Mouse (Mus musculus) lung, postnatal 14 days (tissue): ENCODE measurements around the gene Swi5.
"Not testable (repeated sequence)": the region's sequence is repeated elsewhere in the genome, so short reads cannot be mapped to it uniquely, and the experiment has no call there.

Experiments
- DNase-seq: peaks from one replicate; pipeline ENCODE4 v3.0.0; 2021

Swi5 gene

DNA sequence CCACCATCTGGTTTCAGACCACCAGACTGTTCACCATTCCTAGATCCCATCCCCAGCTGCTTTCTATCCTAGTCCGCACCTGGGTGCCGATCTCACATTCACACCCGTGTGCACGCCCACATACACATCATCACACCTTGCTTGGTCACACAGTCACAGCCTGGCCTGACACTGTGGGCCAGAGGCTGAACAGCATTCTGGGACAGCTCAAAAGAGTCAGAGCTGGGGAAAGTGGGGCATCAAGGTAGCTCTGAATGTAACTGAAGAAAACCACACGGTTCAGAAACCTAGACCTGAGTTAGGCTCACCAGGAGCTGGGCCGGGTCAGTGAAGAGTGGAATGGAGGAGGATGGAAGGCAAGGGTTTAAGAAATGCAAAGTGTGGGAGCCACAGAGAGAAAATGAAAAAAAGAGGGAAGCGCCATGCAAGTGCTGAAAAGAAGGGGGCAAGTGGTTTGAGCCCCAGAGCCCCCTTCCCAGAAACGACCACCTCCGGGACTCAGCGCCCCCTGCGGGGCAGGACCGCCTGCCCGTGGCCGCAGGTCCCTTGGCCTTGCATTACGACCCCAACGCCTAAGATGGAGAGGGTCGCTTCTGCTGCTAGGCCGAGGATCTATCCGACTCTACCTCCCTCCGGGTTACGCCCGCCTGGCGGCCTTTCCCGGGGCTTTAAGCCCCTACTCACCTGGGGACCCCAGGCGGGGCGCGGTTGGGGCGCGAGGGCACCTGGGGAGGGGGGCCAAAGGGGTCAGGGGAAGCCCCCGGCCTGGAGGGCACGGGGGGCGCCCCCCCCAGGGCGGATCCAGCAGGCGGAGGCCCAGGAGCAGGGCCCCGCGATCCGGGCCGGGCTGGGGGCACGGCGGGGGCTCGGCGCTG lies 23.8 kb upstream of the Swi5 start:
- no peak for DNase-seq

DNA sequence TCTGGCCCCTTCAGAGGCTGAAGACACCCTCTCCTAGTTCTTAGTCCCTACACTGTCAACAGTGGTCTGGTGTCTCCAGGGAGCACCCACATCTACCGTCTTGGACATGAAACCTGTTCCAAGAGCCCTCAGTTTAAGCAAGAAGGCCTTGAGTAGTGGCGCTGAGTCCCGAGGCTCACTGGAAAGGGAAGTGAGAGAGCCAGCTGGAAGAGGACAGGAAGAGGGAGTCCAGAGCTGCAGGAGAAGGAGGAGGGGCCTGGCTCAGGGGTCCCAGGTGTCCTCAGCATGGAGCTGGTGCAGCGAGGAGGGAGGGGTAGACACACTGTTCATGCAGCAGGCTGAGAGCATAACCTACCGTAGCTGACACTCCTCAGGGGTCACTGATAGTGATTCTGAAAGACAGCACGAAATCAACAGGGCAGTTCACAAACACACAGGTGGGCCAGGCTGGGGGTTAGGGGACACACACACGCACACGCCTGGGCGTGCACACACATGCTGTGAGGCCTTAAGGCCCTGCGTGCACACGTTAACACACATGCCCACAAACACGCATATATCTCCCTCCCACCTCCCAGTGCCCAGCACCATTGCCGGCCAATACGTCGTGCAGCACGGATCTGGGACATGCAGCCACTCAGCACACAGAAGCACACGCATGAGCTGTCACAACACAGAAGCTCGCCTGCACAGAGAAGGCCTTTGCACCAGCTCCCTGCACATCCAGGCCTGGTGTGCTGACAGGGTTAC lies 22.4 kb upstream of the Swi5 start:
- DNase-seq: no peak

DNA sequence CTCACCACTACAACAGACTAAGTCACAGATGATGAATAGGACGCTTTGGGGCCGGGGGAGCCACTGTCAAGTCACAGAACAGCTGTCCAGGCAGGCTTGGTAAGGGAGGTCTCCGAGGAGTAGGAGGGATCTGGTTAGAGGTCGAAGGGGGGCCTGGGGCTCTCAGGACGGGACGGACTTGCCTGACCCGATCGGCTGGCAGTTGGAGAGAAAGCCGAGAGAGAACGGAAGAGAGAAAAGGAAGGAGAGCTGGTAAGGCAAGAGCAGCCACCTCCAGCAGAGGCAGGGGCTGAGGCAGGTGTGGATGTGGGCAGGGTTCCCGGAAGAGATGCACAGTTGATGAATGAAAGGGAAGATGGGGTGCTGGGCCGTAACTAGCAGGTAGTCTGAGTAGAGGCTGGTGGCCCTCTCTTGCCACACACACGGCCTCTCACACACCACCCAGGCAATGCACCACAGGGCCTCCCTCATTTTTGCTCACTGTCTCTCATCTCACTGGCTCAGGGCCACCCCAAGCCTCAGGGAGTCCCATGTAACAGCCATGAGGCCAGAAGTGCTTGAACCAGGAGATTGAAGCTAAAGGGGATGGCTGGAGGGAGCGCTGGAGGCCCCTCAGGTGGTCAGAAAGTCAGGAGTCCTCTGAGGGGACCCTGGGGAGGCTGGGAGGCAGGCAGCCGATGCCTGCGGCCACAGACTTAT lies 21.1 kb upstream of the Swi5 start:
- DNase-seq: no peak

DNA sequence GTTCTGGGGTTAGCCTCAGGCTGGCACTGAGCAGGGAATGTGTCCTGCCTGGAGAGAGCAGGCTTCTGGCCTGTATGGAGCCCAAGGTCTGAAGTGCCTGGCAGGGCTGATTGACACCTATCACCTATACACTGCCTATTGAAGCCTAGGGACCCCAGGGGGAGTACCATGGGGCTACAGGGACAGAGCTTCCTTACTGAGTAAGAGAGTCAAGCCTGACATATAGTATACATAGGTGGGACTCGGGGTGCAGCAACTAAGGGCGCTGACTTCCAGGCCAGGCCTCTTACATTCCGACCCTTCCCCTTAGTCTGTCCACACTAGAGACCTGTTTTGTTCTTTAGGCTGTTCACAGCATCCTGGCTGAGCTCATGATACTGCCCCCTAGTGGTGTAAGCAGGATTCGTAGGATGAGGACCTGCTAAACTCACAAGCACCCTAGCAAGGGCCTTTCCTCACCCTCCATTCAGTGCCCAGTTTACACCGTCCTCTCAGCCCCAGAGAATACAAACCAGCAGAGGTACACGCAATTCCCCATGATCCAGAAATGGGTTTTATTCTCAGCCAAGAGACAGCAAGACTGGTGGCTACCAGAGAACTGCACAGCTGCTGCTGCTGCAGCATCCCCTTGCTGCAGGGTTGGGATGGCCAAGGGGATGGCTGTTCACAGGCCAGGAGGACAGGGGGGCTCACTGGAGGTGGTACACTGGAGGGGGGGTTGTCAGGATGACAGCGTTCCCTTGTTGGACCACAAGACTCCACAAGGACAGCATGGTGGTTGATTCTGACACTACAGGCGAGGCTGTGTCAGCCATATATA lies 20.3 kb upstream of the Swi5 start:
- peak; percentile 70 for DNase-seq

DNA sequence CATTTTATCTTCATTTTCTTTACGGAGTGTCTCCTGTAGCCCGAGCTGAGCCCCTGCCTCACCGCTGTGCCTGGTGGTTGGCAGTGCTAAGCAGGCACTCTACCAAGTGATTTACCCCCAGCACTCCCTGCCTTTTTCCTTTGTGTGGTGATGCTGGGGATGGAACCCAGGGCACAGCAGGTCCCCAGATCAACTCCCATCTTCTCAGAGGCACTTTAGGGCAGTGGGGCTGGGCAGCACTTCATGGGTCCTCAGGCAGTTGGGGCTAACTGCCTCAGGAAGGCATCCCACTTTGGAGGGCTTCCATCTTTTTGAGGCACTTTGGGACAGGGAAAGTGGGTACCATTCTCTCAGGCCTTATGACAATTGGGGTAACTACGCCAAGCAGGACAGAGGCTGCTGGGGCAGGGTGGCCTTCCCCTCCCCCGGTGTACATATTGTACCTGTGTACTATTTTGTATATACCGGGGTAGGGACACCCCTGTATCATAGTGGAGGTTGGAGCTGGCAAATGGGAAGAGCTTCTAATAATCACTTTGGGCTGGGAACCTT lies 19.4 kb upstream of the Swi5 start:
- no peak for DNase-seq

DNA sequence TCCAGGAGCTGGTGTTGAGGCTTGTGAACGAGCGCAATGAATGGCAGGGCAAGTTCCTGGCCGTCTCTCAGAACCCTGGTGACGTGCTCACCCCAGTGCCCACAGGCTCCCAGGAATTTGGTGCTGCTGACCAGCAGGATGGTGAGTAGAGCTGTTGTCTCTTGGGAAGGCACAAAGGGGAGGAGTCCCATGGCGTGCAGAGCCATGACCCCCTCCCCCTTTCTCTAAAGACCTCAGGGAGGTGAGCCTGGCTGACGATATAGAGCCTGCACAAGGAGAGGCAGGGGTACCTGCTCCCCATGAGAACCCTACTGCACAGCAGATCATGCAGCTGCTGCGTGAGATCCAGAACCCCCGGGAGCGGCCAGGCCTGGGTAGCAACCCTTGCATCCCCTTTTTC lies 18.3 kb upstream of the Swi5 start:
- DNase-seq: no peak

DNA sequence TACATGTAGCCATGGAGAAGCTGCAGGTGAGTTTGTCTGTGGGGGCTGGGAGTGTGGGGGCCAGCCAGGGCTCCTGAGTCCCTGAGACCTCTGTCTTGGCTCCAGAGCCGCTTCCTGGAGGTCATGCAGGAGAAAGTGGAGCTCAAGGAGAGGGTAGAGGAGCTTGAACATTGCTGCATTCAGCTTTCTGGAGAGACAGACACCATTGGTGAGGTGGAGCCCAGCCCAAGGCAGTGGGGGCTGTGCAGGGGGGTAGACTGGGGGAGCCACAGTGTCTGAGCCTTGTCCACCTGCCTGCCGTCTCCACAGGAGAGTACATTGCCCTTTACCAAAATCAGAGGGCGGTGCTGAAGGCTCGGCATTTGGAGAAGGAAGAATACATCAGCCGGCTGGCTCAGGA lies 17.8 kb upstream of the Swi5 start:
- DNase-seq: no peak

DNA sequence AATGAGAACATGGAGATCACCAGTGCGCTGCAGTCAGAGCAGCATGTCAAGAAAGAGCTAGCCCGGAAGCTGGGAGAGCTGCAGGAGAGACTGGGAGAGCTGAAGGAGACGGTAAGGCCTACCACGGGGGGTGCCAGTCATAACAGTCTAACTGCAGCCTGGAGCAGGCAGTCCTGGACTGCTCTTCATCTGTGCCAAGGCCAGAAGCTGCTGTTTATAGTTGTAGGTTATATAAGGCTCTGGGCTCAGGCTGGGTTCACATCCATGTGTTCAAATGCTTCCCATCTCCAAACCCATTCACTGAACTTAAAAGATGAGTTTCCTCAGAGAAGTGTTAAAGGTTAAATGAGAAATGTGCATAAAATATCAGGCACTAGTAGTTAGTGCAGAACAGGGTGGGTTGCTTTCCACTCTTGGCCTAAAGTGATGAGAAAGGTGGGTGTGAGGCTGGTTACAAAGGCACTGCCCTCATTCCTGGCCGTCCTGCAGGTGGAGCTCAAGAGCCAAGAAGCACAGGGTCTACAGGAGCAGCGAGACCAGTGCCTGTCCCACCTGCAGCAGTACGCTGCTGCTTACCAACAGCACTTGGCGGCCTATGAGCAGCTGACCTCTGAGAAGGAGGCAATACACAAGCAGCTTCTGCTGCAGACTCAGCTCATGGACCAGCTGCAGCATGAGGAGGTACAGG lies 16.4 kb upstream of the Swi5 start:
- peak; percentile 65 for DNase-seq

DNA sequence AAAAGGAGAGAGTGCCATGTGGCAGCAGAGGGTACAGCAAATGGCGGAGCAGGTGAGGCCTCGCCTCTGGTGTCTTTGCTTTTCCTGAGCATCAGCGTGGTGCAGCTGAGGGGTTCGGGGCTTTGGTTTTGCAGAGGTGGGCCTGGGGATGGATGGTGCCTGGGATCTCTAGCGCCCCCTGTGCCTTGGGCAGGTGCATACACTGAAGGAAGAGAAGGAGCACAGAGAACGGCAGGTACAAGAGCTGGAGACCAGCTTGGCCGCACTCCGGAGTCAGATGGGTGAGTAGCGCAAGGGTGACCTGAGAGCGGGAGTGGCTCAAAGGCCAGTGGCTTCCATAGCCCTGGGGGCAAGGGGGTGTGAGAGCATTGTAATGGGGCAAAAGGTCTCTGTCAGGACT lies 15.1 kb upstream of the Swi5 start:
- DNase-seq: no peak

DNA sequence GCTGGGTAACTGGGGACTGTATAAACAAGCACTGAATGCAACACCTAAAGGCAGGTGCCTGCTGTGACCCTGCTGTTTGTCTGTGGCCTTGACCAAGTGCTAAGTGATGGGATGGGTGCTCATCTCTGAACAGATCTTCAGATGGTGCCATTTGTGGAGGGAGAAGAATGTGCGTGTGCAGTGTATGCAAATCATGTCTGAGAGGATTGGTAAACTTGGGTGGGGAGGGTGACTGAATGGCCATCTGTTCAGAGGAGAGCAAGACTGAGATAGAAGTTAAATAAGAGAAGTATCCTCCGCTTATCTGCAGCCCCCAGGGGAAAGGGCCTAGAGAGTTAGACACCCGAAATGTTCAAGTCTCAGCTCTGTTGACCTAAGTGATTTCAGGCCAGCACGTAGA lies 11.6 kb upstream of the Swi5 start:
- no peak for DNase-seq

DNA sequence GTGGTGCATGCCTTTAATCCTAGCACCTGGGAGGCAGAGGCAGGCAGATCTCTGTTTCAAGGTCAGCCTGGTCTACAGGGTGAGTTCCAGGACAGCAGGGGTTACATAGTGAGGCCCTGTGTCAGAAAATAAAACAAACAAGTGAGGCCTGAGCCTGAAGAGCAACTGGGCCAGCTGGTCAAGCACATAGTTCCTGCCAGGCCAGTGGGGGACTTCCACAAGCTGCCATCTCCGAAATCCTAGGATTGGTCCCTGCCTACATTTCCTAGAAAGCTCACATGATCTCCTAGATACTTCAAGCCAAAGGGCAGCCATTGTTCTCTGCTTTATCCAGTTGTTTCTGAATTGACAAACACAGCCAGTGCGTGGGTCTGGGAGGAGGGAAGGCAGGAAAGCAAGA lies 8.0 kb upstream of the Swi5 start:
- not testable (repeated sequence) for DNase-seq

DNA sequence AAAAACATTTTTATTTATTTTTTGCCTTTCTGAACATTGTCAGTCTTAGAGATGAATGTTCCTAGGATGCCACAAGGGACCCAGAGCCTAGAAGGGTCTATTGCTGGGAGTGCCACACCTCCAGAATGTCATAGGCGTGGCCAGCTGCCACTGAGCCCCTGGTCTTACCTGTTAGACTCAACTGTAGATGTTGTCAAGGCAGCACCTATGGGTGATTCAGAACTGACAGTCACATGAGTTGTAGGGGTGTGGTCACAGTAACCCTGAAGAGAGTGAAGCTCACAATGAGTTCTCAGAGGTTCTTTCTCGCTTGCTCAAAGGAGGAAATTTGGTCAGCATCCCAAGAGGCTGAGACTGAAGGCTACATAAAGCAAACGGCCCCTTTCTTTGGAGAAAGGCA lies 7.4 kb upstream of the Swi5 start:
- DNase-seq: no peak

DNA sequence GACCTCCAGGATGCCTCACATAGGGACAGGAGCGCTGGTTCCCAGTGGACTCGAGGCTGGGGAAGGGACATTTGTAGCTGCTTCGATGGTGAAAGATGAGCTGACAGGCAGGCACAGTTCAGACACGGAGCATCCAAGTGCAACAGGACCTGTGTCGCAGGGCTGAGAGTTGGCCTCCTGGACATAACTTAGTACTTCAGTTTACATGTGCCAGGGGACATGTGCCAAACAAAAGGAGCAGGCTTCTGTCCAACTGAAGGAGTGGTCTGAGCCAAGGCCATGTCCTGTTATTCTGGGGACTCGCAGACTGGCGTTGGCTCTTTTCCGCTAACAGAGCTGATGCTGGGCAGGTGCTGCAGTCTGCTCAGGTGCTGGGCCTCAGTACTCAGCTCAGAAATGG lies 6.5 kb upstream of the Swi5 start:
- peak; percentile 44 for DNase-seq

DNA sequence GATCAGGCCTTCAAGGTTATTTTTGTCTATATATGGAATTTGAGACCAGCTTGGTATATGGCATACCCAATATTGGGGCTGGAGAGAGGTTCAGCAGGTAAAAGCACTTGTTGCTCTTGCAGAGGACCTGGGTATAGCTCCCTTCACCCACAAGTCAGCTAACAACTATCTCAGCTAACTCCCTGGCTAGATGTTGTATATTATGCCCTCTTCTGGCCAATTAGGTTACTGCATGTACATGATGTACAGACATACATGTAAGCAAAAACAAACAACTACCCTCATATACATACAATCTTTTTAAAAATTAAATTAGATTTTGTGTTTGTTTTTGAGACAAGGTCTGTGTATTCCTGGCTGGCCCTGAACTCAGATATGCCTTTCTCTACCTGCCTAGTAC lies 1.7 kb upstream of the Swi5 start:
- no peak for DNase-seq

DNA sequence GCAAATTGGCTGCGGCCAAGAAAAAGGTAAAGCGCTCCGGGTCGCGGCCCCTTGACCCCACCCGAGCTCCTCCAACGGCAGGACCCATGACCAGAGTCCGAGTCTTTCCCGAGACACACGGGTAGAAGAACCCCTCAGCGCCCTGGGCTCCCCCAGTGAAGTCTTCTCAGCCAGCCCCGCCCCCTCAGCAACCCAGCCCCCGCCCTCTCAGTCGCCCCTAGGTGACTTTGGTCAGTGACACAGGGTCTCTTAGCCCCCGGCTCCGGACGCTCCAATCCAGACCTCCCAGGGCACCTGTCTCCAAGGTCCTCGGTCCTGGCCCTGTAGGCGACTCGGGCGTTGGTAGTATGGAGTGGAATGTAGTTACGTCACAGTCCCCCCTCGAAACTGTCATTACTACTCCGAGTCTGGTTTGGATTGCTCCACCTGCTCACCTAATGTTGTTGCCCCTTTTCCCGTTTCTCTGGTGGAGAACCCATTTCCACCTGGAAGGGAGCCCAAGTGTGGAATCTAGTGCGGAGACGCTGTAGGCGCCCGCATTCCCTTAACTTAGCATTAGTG lies 576 bp upstream of the Swi5 start:
- peak; percentile 47 for DNase-seq

DNA sequence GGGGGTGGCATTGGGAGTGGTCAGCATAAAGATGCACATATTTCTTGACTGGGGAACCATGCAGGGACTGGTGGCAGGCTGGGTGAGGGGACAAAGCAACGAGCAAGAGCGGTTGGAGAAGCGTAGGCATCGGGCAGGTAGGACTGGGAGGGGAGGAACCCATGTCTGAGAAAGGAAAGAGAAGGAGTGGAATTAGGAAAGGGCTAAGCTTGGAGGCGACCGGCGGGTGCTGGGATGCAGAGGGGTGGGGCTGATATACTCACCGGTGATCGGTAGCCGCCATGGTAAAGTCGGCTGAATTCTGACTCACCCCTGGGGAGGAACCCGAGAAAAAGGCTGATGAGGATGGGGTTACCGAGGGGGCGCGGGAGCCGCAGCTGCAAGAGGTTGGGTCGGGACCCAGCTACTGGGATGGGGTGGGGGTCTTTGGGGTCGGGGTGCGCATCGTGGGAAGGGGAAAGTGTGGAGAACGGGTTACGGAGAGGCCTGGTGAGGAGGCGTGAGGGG lies 488 bp downstream of the Swi5 start, which contains the start of gene Golga2:
TSS of gene Golga2 (plus strand) at position 51 of the 507 bp plus-strand sequence.
- no peak for DNase-seq

DNA sequence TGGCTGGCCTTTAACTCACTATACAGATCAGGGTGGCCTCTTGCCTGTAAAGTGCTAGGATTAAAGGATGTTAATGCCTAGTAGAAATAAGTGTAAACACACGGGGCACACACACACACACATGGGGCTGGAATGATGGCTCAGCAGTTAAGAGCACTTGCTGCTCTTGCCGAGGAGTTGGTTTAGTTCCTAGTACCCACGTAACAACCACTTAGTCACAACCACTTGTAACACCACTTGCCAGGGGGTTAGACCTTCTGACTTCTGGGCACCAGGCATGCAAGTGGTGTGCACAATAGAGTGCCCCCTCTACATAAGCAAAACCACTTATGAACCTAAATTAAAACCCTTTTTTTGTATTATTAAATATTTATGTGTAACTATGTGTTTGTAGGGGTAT lies 3.9 kb downstream of the Swi5 start:
- DNase-seq: no peak

DNA sequence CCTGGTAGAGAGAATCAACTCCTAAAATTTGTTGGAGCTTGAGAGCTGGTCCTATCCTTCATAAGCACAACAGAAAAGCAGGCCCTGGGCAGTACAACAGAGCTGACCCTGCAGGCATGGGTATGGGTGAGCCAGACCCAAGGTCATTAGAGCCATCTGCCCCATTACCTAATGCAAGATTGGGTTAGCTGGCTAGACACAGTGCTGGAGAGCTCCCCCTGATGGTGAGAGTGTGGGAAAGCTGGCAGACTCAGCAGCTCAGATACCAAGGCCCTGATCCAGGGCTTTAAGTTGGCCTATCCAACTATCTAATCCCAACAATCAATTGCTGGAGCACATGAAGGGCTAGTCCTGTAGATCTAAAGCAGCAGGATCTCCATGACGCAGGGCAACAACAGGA lies 5.1 kb downstream of the Swi5 start:
- peak; percentile 73 for DNase-seq

DNA sequence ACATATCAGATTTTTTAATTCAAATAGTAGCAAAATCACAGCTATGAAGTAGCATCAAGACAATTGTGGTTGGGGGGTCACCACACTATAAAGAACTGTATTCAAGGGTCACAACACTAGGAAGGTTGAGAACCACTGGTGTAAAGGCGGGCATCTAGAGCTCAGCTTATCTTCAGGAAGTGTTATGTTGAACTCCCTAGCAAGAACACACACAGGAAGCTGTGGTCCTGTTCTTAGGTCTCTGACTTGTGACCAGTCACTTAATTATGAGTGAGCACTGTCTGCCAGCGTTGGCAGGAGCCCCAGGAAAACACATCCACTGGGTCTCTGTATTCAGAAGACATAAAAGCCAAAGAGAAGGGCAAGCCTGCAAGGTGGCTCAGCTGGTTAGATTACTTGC lies 5.6 kb downstream of the Swi5 start:
- DNase-seq: no peak

DNA sequence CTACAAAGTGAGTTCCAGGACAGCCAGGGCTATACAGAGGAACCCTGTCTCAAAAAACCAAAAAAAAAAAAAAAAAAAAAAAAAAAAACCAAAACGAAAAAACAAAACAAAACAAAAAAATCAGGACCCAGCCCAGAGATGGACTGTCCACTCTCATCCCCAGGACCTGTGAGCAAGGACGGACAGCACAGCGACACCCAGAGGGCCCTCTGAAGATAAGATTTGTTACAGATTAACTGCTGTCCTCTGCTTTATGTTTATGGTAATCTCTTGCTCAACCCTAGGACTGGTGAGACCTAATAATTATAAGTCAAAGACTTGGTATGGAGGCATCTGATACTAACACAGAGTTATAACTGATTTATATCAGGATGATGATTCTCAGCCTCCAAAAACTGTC lies 12.1 kb downstream of the Swi5 start:
- no peak for DNase-seq

DNA sequence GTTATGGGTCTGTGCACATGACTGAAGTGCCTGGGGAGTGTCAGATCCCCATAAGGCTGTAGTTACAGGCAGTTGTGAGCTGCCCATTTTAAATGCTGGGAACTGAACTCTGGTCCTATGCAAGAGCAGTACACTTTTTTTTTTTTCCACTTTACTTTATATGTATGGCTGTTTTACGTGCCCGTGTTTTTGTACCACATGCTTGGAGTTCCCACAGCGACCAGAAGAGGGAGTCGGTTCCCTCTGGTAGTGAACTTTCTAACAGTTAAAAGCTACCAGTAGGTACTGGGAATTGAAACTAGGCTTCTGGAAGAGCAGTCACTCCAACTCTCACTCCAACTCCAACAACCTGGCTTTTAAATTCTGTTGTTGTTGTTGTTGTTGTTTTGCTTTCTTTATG lies 27.2 kb downstream of the Swi5 start:
- peak; percentile 65 for DNase-seq
